Mouse (Mus musculus): Measurements from ENCODE around the gene Ate1.
"Not testable (repeated sequence)": the region's sequence is repeated elsewhere in the genome, so short reads cannot be mapped to it uniquely, and the experiment has no call there.

The Ate1 gene

GRCm38 (mm10) chr7:130394697-130395096, 125.5 kb downstream of the Ate1 start:
- DNase-seq (ENCODE audit: low spot score) = no peak

GRCm38 (mm10) chr7:130390060-130390459, 130.1 kb downstream of the Ate1 start:
- DNase-seq (ENCODE audit: low spot score) = not testable (repeated sequence)

GRCm38 (mm10) chr7:130386308-130386707, 133.9 kb downstream of the Ate1 start:
- no peak for DNase-seq (ENCODE audit: low spot score)

GRCm38 (mm10) chr7:130385732-130386294, 134.4 kb downstream of the Ate1 start:
- DNase-seq (ENCODE audit: low spot score) = no peak

GRCm38 (mm10) chr7:130382126-130382525, 138.0 kb downstream of the Ate1 start:
- no peak for DNase-seq (ENCODE audit: low spot score)

- DNase-seq (ENCODE audit: low spot score) = peak; percentile 37
Measured at GRCm38 (mm10) chr7:130381387-130381951, 138.7 kb downstream of the Ate1 start.

GRCm38 (mm10) chr7:130380769-130381355, 139.3 kb downstream of the Ate1 start:
- DNase-seq (ENCODE audit: low spot score) = peak; percentile 35

- DNase-seq (ENCODE audit: low spot score) = no peak
Measured at GRCm38 (mm10) chr7:130380367-130380766, 139.8 kb downstream of the Ate1 start.

- no peak for DNase-seq (ENCODE audit: low spot score)
Measured at GRCm38 (mm10) chr7:130379886-130380285, 140.3 kb downstream of the Ate1 start.

GRCm38 (mm10) chr7:130378308-130378707, 141.9 kb downstream of the Ate1 start:
- no peak for DNase-seq (ENCODE audit: low spot score)

- DNase-seq (ENCODE audit: low spot score) = no peak
Measured at GRCm38 (mm10) chr7:130374311-130374710, 145.9 kb downstream of the Ate1 start.

GRCm38 (mm10) chr7:130368827-130369641, 151.1 kb downstream of the Ate1 start:
- no peak for DNase-seq (ENCODE audit: low spot score)

GRCm38 (mm10) chr7:130368036-130368826, 151.9 kb downstream of the Ate1 start:
- DNase-seq (ENCODE audit: low spot score) = no peak

- no peak for DNase-seq (ENCODE audit: low spot score)
Measured at GRCm38 (mm10) chr7:130367222-130368035, 152.7 kb downstream of the Ate1 start.

- DNase-seq (ENCODE audit: low spot score) = no peak
Measured at GRCm38 (mm10) chr7:130365711-130366110, 154.5 kb downstream of the Ate1 start.
